Mouse (Mus musculus) heart, adult 9 months (tissue): ENCODE measurements around the gene Vmn1r62.
"Not testable (repeated sequence)": the region's sequence is repeated elsewhere in the genome, so short reads cannot be mapped to it uniquely, and the experiment has no call there.

ENCODE experiments used
- DNase-seq, 2 experiments: peaks; one replicate each; pipeline ENCODE4 v3.0.0; 2022; ENCODE audit warnings: low spot score in 2 of 2

Gene Vmn1r62

DNA sequence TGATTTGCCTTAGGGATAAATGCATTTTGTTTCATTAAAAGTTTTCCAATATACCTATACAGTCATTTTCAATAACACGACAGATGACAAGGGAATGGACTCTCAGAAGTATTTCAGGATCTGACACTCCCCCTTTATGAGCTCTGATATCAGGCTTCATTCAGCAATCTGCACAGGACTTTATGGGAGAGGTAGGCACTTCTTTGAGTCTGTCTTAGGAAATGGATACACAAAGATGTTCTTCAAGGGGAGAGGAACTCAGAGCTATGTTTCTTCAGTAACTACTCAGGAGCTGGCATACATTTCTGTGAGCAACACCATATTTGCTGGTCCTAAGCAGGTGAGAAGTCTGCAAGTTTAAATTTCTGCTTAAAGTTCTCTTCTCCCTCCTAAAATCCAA lies at the start of gene Vmn1r62:
Gene Vmn1r62 (plus strand): TSS at position 301 of the 400 bp plus-strand sequence.
- not testable (repeated sequence) for DNase-seq
